Mouse (Mus musculus): ENCODE measurements around the gene Hipk3. TPM values are rescaled to one million over a fixed set of nuclear protein-coding genes. Genes with fewer than 3 reads are reported as not detected.

Hipk3 gene
- polyA plus RNA-seq, 1 experiment from 2014 or later, result 11.8 TPM

DNA sequence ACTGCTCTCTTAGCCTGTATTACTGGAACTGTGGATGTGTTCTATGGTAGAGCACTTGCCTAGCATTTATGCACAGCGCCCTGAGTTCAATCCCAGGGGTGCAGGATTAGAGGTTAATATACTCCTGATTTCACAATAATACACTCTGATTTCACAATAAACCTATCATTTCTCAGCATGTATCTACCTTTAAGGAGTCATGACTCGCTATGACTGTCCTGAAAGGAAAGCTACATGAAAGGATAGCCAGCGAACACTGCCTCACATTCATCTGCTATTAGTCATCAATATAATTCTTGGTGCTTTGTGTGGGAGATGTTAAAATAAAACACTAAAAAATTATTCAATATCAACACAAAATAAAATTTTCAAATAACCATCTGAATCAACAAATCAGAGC, 58.0 kb downstream of the Hipk3 start:
- Histone ChIP-seq H3K9ac (replicated peaks; ENCODE audit: low read depth, low read length) (no peak overlapping the region), H3K27me3 (ENCODE audit: control insufficient read depth, insufficient read depth, low read length) (no peaks in the 10 kb centered on the region), H3K4me2 (ENCODE audit: low read depth, low read length) (no peak overlapping the region), H3K36me3 (ENCODE audit: control insufficient read depth, insufficient read depth, low read length) (peaks cover 32% of the 10 kb centered on the region), H3K4me3 (ENCODE audit: low read depth, low read length) (no peak overlapping the region), H3K4me1 (ENCODE audit: control insufficient read depth, insufficient read depth, low read length) (no peaks in the 10 kb centered on the region), H3K27ac (ENCODE audit: low read depth, low read length) (no peak overlapping the region), H3K9me3 (ENCODE audit: control insufficient read depth, low read length) (no peaks in the 10 kb centered on the region)
- WGBS, result 98% methylated on average over 3 of the region's 3 CpGs
- ATAC-seq (ENCODE audit: low read depth), result no peak

DNA sequence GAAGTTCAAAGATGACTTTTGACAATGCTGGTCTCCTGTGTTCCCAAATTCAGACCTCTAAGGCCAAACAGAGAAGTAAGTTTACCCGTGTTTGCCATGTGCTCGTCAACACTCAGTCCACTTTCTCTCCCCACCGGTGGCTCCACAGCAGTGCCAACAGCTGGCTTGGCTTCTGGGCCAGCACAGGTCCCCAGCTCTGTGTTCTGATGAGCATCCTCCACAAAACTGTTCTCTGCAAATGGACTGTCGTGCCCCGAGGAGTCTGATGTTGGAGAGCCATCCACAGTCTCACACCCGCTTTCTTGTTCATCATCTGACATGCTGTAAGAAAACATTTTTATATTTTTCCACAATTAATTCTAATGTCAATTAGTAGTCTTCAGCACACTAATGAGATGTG, 63.2 kb downstream of the Hipk3 start:
- H3K4me2 ChIP-seq (ENCODE audit: low read depth, low read length), result no peak overlapping the region
- H3K4me3 ChIP-seq (ENCODE audit: low read depth, low read length), result no peak overlapping the region
- no peak for ATAC-seq (ENCODE audit: low read depth)
- no peak overlapping the region for H3K27ac ChIP-seq (ENCODE audit: low read depth, low read length)
- 95% methylated on average over 6 of the region's 6 CpGs for WGBS
- H3K36me3 ChIP-seq (ENCODE audit: control insufficient read depth, insufficient read depth, low read length), result peaks cover 26% of the 10 kb centered on the region
- no peaks in the 10 kb centered on the region for H3K9me3 ChIP-seq (ENCODE audit: control insufficient read depth, low read length)
- H3K27me3 ChIP-seq (ENCODE audit: control insufficient read depth, insufficient read depth, low read length), result no peaks in the 10 kb centered on the region
- no peak overlapping the region for H3K9ac ChIP-seq (replicated peaks; ENCODE audit: low read depth, low read length)
- H3K4me1 ChIP-seq (ENCODE audit: control insufficient read depth, insufficient read depth, low read length), result no peaks in the 10 kb centered on the region

DNA sequence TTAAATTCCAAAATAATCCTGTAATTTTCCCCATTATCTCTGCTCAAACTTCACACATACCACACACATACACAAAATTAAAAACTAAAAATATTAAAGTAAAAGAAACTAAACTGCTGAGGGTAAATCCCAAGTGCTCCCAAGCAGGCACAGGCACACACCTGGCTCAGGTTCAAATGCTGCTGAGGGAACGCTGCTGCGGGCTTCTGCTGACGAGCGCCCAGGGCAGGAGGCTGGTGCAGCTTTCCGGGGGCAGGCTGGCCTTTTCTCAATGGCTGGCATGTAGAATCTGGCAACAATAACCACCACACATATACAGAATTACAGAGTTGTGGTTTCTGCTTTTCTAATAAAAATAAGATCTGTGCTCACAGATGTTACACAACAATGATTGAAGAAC, 63.7 kb downstream of the Hipk3 start:
- Histone ChIP-seq H3K9ac (replicated peaks; ENCODE audit: low read depth, low read length) (no peak overlapping the region), H3K4me2 (ENCODE audit: low read depth, low read length) (no peak overlapping the region), H3K4me1 (ENCODE audit: control insufficient read depth, insufficient read depth, low read length) (no peaks in the 10 kb centered on the region), H3K4me3 (ENCODE audit: low read depth, low read length) (no peak overlapping the region), H3K27ac (ENCODE audit: low read depth, low read length) (no peak overlapping the region), H3K36me3 (ENCODE audit: control insufficient read depth, insufficient read depth, low read length) (peaks cover 26% of the 10 kb centered on the region), H3K27me3 (ENCODE audit: control insufficient read depth, insufficient read depth, low read length) (no peaks in the 10 kb centered on the region), H3K9me3 (ENCODE audit: control insufficient read depth, low read length) (no peaks in the 10 kb centered on the region)
- ATAC-seq (ENCODE audit: low read depth), result no peak
- 96% methylated on average over 5 of the region's 5 CpGs for WGBS

DNA sequence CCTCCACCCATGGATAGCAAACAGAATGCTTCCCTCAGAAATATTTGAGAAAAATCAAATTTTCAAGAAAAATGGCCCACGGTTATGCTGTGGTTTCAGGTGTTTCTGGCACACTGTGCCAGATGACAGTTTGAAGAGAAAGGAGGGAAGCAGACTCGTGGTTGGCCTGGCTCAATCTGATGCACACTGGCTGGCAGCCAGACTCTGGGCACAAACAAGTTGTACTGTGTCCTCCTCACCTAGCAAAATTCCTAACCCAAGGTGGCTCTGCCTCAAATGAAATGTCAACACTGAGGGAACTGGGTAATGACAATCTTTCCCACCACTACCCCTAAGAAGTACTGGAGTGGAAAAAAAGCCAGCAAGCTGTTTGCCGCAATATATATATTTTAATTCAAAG, 68.1 kb downstream of the Hipk3 start:
- H3K4me3 ChIP-seq (ENCODE audit: low read depth, low read length), result no peak overlapping the region
- H3K27ac ChIP-seq (ENCODE audit: low read depth, low read length), result no peak overlapping the region
- H3K4me1 ChIP-seq (ENCODE audit: control insufficient read depth, insufficient read depth, low read length), result no peaks in the 10 kb centered on the region
- 74% methylated on average over 3 of the region's 3 CpGs for WGBS
- H3K9ac ChIP-seq (replicated peaks; ENCODE audit: low read depth, low read length), result no peak overlapping the region
- no peak overlapping the region for H3K4me2 ChIP-seq (ENCODE audit: low read depth, low read length)
- H3K36me3 ChIP-seq (ENCODE audit: control insufficient read depth, insufficient read depth, low read length), result peaks cover 7% of the 10 kb centered on the region; the same call in 1 of the 2 replicates
- H3K27me3 ChIP-seq (ENCODE audit: control insufficient read depth, insufficient read depth, low read length), result no peaks in the 10 kb centered on the region
- ATAC-seq (ENCODE audit: low read depth), result no peak
- no peaks in the 10 kb centered on the region for H3K9me3 ChIP-seq (ENCODE audit: control insufficient read depth, low read length)

DNA sequence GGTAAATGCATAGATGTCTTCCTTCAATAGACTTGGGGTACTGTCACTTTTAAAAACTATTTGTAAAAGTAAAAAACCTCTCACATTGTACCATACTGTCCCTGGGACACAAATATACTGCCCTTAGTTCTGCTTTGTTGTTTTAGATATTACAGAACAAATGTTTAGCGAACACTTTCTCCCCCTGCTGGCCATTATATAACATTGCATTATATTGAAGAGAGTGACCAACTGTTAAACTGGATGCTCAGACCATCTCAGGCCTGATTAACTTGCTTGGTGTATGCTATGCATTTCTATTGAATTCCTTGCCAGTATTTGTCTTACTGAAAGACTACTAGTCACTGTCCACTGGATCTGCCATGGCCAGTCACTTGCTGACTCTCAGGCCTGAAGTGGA, 72.0 kb downstream of the Hipk3 start:
- ATAC-seq (ENCODE audit: low read depth), result peak; percentile 74
- H3K9me3 ChIP-seq (ENCODE audit: control insufficient read depth, low read length), result no peaks in the 10 kb centered on the region
- H3K9ac ChIP-seq (replicated peaks; ENCODE audit: low read depth, low read length), result no peak overlapping the region
- H3K4me2 ChIP-seq (ENCODE audit: low read depth, low read length), result no peak overlapping the region
- H3K27me3 ChIP-seq (ENCODE audit: control insufficient read depth, insufficient read depth, low read length), result no peaks in the 10 kb centered on the region
- no peak overlapping the region for H3K4me3 ChIP-seq (ENCODE audit: low read depth, low read length)
- no peaks in the 10 kb centered on the region for H3K36me3 ChIP-seq (ENCODE audit: control insufficient read depth, insufficient read depth, low read length)
- no peak overlapping the region for H3K27ac ChIP-seq (ENCODE audit: low read depth, low read length)
- WGBS, result 9% methylated on average over 1 of the region's 1 CpGs
- H3K4me1 ChIP-seq (ENCODE audit: control insufficient read depth, insufficient read depth, low read length), result no peaks in the 10 kb centered on the region

DNA sequence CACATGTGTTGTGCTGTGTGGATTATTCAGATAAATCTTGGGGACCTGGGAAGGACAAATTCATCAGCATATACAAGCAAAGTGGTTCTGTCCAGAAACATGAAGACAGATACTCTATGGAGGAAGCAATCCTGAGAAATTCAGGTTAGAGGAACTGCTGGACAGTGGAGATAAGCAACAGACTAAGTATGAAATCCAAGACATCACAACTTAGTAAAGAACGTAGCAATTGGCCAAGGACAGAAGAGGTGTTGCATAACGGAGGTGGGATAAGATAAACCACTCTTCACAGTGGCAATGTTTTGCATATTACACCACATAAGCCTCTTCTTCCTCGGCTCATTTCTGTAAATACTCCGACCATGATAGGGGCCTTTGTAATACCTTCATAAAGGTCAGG, 73.4 kb downstream of the Hipk3 start:
- Histone ChIP-seq H3K9ac (replicated peaks; ENCODE audit: low read depth, low read length) (no peak overlapping the region), H3K4me1 (ENCODE audit: control insufficient read depth, insufficient read depth, low read length) (no peaks in the 10 kb centered on the region), H3K9me3 (ENCODE audit: control insufficient read depth, low read length) (no peaks in the 10 kb centered on the region), H3K27ac (ENCODE audit: low read depth, low read length) (no peak overlapping the region), H3K4me3 (ENCODE audit: low read depth, low read length) (no peak overlapping the region), H3K4me2 (ENCODE audit: low read depth, low read length) (no peak overlapping the region), H3K36me3 (ENCODE audit: control insufficient read depth, insufficient read depth, low read length) (no peaks in the 10 kb centered on the region), H3K27me3 (ENCODE audit: control insufficient read depth, insufficient read depth, low read length) (no peaks in the 10 kb centered on the region)
- no peak for ATAC-seq (ENCODE audit: low read depth)
- 88% methylated on average over 4 of the region's 4 CpGs for WGBS

DNA sequence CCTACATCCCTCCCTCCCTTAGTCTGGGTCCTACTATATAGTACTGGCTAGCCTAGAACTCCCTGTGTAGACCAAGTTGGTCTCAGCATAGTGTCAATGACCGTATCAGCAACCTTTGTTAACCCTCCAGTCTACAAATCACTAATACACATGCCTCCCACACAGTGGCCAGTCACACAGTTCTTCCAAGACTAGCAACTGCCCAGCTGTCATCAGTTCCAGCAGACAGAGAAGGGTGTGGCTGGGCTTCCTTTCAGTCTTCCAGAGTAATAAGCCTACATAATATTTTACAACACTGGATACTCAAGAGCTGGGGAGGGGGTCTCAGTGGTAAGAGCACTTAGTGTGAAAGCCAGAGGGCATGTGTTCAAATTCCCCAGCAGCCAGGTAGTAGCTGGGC, 74.2 kb downstream of the Hipk3 start:
- H3K9me3 ChIP-seq (ENCODE audit: control insufficient read depth, low read length), result no peaks in the 10 kb centered on the region
- no peak overlapping the region for H3K4me3 ChIP-seq (ENCODE audit: low read depth, low read length)
- no peak overlapping the region for H3K4me2 ChIP-seq (ENCODE audit: low read depth, low read length)
- no peak for ATAC-seq (ENCODE audit: low read depth)
- no peaks in the 10 kb centered on the region for H3K27me3 ChIP-seq (ENCODE audit: control insufficient read depth, insufficient read depth, low read length)
- H3K36me3 ChIP-seq (ENCODE audit: control insufficient read depth, insufficient read depth, low read length), result no peaks in the 10 kb centered on the region
- WGBS, result 71% methylated on average over 1 of the region's 1 CpGs
- H3K4me1 ChIP-seq (ENCODE audit: control insufficient read depth, insufficient read depth, low read length), result no peaks in the 10 kb centered on the region
- H3K27ac ChIP-seq (ENCODE audit: low read depth, low read length), result no peak overlapping the region
- H3K9ac ChIP-seq (replicated peaks; ENCODE audit: low read depth, low read length), result no peak overlapping the region

DNA sequence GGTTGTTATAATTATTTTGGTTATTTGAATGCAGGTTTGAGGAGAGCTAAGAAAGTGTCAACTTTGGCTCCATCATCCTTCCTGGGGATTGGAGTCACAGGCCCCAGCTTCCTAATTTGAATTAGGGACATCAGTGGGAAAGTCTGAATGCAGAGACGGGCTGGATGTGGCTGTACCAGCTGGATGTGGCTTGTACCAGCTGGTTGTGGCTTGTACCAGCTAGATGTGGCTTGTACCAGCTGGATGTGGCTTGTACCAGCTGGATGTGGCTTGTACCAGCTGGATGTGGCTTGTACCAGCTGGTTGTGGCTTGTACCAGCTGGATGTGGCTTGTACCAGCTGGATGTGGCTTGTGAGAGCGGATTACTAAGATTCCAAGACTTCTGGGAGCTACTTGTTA, 74.8 kb downstream of the Hipk3 start:
- Histone ChIP-seq H3K27me3 (ENCODE audit: control insufficient read depth, insufficient read depth, low read length) (no peaks in the 10 kb centered on the region), H3K9ac (replicated peaks; ENCODE audit: low read depth, low read length) (no peak overlapping the region), H3K27ac (ENCODE audit: low read depth, low read length) (no peak overlapping the region), H3K4me2 (ENCODE audit: low read depth, low read length) (no peak overlapping the region), H3K4me1 (ENCODE audit: control insufficient read depth, insufficient read depth, low read length) (no peaks in the 10 kb centered on the region), H3K36me3 (ENCODE audit: control insufficient read depth, insufficient read depth, low read length) (no peaks in the 10 kb centered on the region), H3K9me3 (ENCODE audit: control insufficient read depth, low read length) (no peaks in the 10 kb centered on the region), H3K4me3 (ENCODE audit: low read depth, low read length) (no peak overlapping the region)
- ATAC-seq (ENCODE audit: low read depth), result no peak
- 58% methylated on average over 2 of the region's 2 CpGs for whole genome bisulfite sequencing

DNA sequence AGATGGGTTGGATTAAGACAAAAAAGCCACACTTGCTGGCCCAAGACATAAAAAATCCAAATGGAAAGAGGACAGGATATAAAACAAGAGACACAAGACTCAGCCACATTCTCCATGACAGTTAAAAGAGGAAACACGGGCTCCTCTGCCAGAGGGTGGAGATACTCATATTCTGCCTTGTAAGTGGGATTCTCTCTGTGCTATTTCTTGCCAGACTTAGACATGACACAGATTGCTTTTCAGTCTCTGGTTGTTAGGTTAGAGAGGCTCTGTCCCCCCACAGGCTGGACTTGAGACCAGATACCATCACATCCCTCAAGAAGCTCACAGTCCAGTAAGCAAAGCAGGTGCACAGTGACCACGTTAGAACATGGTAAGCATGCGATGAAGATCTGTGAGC, 81.2 kb downstream of the Hipk3 start:
- Histone ChIP-seq H3K36me3 (ENCODE audit: control insufficient read depth, insufficient read depth, low read length) (no peaks in the 10 kb centered on the region), H3K27me3 (ENCODE audit: control insufficient read depth, insufficient read depth, low read length) (no peaks in the 10 kb centered on the region), H3K4me2 (ENCODE audit: low read depth, low read length) (no peak overlapping the region), H3K9me3 (ENCODE audit: control insufficient read depth, low read length) (no peaks in the 10 kb centered on the region), H3K4me1 (ENCODE audit: control insufficient read depth, insufficient read depth, low read length) (peaks cover 14% of the 10 kb centered on the region), H3K9ac (replicated peaks; ENCODE audit: low read depth, low read length) (no peak overlapping the region), H3K27ac (ENCODE audit: low read depth, low read length) (no peak overlapping the region), H3K4me3 (ENCODE audit: low read depth, low read length) (no peak overlapping the region)
- WGBS, result 82% methylated on average over 3 of the region's 3 CpGs
- no peak for ATAC-seq (ENCODE audit: low read depth)

DNA sequence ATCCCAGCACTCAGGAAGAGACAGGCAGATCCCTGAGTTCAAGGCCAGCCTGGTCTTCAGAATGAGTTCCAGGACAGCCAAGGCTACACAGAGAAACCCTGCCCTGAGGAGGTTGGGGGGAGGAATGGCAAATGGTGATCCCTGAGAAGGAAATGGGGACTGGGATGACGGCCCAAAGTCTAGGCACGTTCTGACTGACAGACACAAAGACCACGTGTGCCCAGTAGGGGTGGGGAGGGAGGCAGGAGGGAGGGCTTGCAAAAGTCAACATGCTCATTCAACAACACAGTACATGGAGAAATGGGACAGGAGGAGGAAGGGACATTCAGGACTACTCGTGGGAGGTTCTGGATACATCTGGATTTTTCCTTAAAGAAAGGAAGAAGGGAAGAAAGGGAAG, 81.8 kb downstream of the Hipk3 start:
- Histone ChIP-seq H3K4me3 (ENCODE audit: low read depth, low read length) (no peak overlapping the region), H3K27me3 (ENCODE audit: control insufficient read depth, insufficient read depth, low read length) (no peaks in the 10 kb centered on the region), H3K27ac (ENCODE audit: low read depth, low read length) (no peak overlapping the region), H3K4me1 (ENCODE audit: control insufficient read depth, insufficient read depth, low read length) (peaks cover 19% of the 10 kb centered on the region), H3K4me2 (ENCODE audit: low read depth, low read length) (no peak overlapping the region), H3K9me3 (ENCODE audit: control insufficient read depth, low read length) (no peaks in the 10 kb centered on the region), H3K36me3 (ENCODE audit: control insufficient read depth, insufficient read depth, low read length) (no peaks in the 10 kb centered on the region), H3K9ac (replicated peaks; ENCODE audit: low read depth, low read length) (no peak overlapping the region)
- ATAC-seq (ENCODE audit: low read depth), result no peak
- 51% methylated on average over 4 of the region's 4 CpGs for WGBS

Data from neural tube, embryonic 14.5 days (tissue).